Mouse (Mus musculus) cortical plate, adult 2 months (tissue): ENCODE results near the gene Fggy.

ENCODE experiments used
- CTCF ChIP-seq: fragments of 200-500 bp; IDR thresholded peaks from 2 replicates; pipeline ENCODE4 v1.5.1; 2011; ENCODE audit warnings: mild to moderate bottlenecking, control low read depth, low read length; ENCODE audit not compliant: insufficient read depth; ENCODE audit errors: extremely low read depth
- POLR2A ChIP-seq: fragments of 200-500 bp; IDR thresholded peaks from 2 replicates; pipeline ENCODE4 v1.6.1; 2011; ENCODE audit warnings: mild to moderate bottlenecking, low read length, control low read depth; ENCODE audit not compliant: insufficient read depth; ENCODE audit errors: extremely low read depth

DNA sequence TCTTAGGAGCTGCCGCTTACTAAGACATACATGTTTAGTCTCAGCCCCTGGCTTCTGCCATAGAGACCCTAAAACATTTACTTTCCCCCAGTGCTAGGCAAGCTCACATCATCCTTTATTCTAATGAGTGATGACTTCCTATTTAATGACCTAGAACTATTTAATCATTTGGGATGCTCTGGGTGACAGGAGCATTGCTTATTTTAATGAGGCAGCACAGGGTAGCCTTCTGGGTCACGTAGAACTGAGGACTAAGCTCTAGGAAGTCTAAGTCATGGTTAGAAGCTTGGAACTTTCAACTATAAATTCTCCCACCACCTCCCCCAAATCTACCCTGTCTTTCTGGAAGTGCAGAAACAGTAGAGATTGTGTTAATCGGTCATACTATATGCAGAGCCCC is 111.2 kb downstream of the Fggy start:
- TF ChIP-seq CTCF, result no peak
- no peak for TF ChIP-seq POLR2A
